Mouse (Mus musculus) ES-E14 (cell line): ENCODE measurements around the gene Dhx30.
"Not testable (repeated sequence)": the region's sequence is repeated elsewhere in the genome, so short reads cannot be mapped to it uniquely, and the experiment has no call there.

Source experiments
- MAFK ChIP-seq: IDR thresholded peaks from 2 replicates; pipeline ENCODE4 v1.6.1; 2014; ENCODE audit warnings: mild to moderate bottlenecking, low read depth, low read length, inconsistent platforms; ENCODE audit not compliant: insufficient read depth
- ZC3H11A ChIP-seq: IDR thresholded peaks from 2 replicates; pipeline ENCODE4 v1.6.1; 2012; ENCODE audit warnings: low read depth, mild to moderate bottlenecking, inconsistent platforms, low read length, borderline replicate concordance

DNA sequence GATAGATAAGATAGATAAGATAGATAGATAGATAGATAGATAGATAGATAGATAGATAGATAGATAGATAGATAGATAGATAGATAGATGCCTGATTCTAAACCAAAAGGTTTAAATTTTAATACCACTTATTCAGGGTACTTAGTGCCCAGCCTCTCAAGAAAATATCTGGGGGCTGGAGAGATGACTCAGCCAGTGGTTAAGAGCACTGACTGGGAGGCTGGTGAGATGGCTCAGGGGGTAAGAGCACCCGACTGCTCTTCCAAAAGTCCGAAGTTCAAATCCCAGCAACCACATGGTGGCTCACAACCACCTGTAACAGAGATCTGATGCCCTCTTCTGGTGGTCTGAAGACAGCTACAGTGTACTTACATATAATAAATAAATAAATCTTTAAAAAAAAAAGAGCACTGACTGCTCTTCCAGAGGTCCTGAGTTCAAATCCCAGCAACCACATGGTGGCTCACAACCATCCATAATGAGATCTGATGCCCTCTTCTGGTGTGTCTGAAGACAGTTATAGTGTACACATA lies 6.4 kb upstream of the Dhx30 start:
- TF ChIP-seq MAFK, ZC3H11A: not testable (repeated sequence)
